Mouse (Mus musculus): ENCODE results near the gene Vmn1r155. TPM values are rescaled to one million over a fixed set of nuclear protein-coding genes. Genes with fewer than 3 reads are reported as not detected.
"Not testable (repeated sequence)": the region's sequence is repeated elsewhere in the genome, so short reads cannot be mapped to it uniquely, and the experiment has no call there.

The Vmn1r155 gene
- not detected for total RNA-seq (2021)
- long read RNA-seq, experiment 1, result 0 reads
- long read RNA-seq, experiment 2, result 0 reads

DNA sequence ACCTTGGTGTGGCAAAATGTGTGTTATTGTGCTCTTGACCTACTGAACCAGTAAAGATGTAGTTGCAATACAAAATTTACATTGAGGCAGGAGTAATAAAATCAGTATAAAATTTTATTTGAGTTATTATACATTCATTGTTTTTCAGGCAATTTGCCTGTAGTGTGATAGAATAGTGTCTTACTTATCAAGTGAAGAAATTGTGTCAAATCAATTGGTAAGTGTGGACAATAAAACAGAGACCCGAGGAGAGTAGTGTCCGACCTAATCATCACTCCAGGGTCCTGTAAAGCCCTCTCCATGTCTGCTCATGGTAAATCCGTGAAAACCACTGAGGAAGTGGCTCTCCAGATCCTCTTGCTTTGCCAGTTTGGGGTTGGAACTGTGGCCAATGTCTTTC is at the start of gene Vmn1r155:
TSS of gene Vmn1r155 (plus strand) at position 301 of the 400 bp plus-strand sequence.
- not testable (repeated sequence) for DNase-seq (ENCODE audit: low spot score in 2 of 2)

DNA sequence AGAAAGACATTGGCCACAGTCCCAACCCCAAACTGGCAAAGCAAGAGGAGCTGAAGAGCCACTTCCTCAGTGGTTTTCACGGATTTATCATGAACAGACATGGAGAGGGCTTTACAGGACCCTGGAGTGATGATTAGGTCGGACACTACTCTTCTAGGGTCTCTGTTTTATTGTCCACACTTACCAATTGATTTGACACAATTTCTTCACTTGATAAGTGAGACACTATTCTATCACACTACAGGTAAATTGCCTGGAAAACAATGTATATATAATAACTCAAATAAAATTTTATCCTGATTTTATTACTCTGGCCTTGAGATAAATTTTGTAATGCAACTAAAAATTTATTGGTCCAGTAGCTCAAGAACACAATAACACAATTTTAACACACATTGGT is 34.4 kb downstream of the Vmn1r155 start, which contains the start of gene Gm8693:
TSS of gene Gm8693 (minus strand) at position 101 of the 400 bp plus-strand sequence.
- DNase-seq (ENCODE audit: low spot score in 2 of 2), result not testable (repeated sequence)

Other genes with a start within 250 kb of the Vmn1r155 start
- not detected for gene Vmn1r148, start 244.4 kb upstream of the Vmn1r155 start, total RNA-seq (2021)
- not detected for gene Vmn1r149, start 219.8 kb upstream of the Vmn1r155 start, total RNA-seq (2021)
- not detected for gene Gm10665, start 193.9 kb upstream of the Vmn1r155 start, total RNA-seq (2021)
- not detected for gene Vmn1r151, start 158.3 kb upstream of the Vmn1r155 start, total RNA-seq (2021)
- gene Vmn1r152, start 135.1 kb upstream of the Vmn1r155 start, total RNA-seq (2021), result not detected
- not detected for gene Gm8677, start 123.1 kb upstream of the Vmn1r155 start, total RNA-seq (2021)
- not detected for gene Gm4201, start 92.7 kb upstream of the Vmn1r155 start, total RNA-seq (2021)
- not detected for gene Gm4565, start 69.9 kb upstream of the Vmn1r155 start, total RNA-seq (2021)
- gene Gm8693, start 34.3 kb downstream of the Vmn1r155 start, total RNA-seq (2021), result not detected
- not detected for gene Gm4567, start 61.7 kb downstream of the Vmn1r155 start, total RNA-seq (2021)
- gene Vmn1r157, start 103.7 kb downstream of the Vmn1r155 start, total RNA-seq (2021), result not detected
- not detected for gene Vmn1r158, start 132.8 kb downstream of the Vmn1r155 start, total RNA-seq (2021)
- gene Vmn1r159, start 185.6 kb downstream of the Vmn1r155 start, total RNA-seq (2021), result not detected
- gene Vmn1r160, start 213.2 kb downstream of the Vmn1r155 start, total RNA-seq (2021), result not detected